Mouse (Mus musculus): ENCODE results near the gene Tpst2.

DNA sequence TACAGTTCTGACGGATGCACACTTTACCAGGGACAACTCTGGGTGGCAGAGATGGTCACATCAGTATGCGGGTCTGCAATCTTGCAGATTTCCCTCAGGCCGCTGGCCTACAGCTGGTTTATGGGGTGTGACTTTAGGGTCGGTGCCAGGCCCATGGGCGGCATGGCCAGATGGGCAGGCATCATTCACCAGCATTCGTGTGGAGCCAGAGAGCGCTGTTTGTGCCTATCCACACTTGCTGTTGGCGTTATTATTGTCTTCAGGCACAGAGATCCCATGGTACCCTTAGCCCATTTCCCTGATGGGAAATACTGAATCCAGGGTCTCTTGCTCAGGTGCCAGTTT, 14.0 kb downstream of the Tpst2 start:
- no peak for TF ChIP-seq TAL1 (IDR thresholded peaks at IDR 0.05; ENCODE audit: low read length)
- TF ChIP-seq GATA1 (IDR thresholded peaks at IDR 0.05; ENCODE audit: low read length), result no peak

Measured in erythroblast, embryonic 14.5 days (primary cell).